8 mouse cellular contexts compared by ENCODE assay signal in genomic region chr4:146474716-146475676, GRCm38 (mm10). TPM values are rescaled to one million over a fixed set of nuclear protein-coding genes. Genes with fewer than 3 reads are reported as not detected.
DNase-seq lines count a peak whose midpoint lies in the region; ATAC-seq lines count a peak whose summit lies in the region.
"Not testable (repeated sequence)": the region's sequence is repeated elsewhere in the genome, so short reads cannot be mapped to it uniquely, and the experiment has no call there.
"Had no signal": no experiment of that assay in that cellular context is flagged by ENCODE, and none has a peak within 500 bp of the region (broad histone marks: within the 10 kb centered on the region; RNA-seq: fewer than 3 reads in every experiment).

No protein-coding gene starts in this region.

- H3K36me3 ChIP-seq in forebrain, embryonic 13.5 days (ENCODE audit: poor library complexity, severe bottlenecking); heart, embryonic 15.5 days; intestine, embryonic 15.5 days; limb, embryonic 15.5 days; neural tube, embryonic 12.5 days: not testable (repeated sequence)

- not testable (repeated sequence) for H3K4me3 ChIP-seq in forebrain, embryonic 13.5 days; heart, embryonic 15.5 days; intestine, embryonic 15.5 days (replicated peaks); limb, embryonic 15.5 days; neural tube, embryonic 12.5 days

- WGBS in forebrain, embryonic 13.5 days = 63% methylated on average over 74 of the region's 94 CpGs
- 47% methylated on average over 77 of the region's 94 CpGs for WGBS in heart, embryonic 15.5 days
- 55% methylated on average over 77 of the region's 94 CpGs for WGBS in intestine, embryonic 15.5 days
- 61% methylated on average over 75 of the region's 94 CpGs for WGBS in limb, embryonic 15.5 days
- 60% methylated on average over 79 of the region's 94 CpGs for WGBS in neural tube, embryonic 12.5 days

- DNase-seq in ZHBTc4 (ENCODE audit: low read depth, low spot score) = peak; percentile 73

- peak; percentile 82 for ATAC-seq in forebrain, embryonic 13.5 days
- peak; percentile 80 for ATAC-seq in heart, embryonic 15.5 days (replicated peaks; ENCODE audit: insufficient number of reproducible peaks, insufficient read depth, low FRiP score, low read depth)
- ATAC-seq in intestine, embryonic 15.5 days = peak; percentile 81
- ATAC-seq in limb, embryonic 15.5 days (ENCODE audit: insufficient number of reproducible peaks, low FRiP score, low TSS enrichment, low read depth) = peak; percentile 81
- peak; percentile 57 for ATAC-seq in megakaryocyte, adult 5-6 weeks (ENCODE audit: poor library complexity, severe bottlenecking)
- peak; percentile 85 for ATAC-seq in neural tube, embryonic 12.5 days (ENCODE audit: low FRiP score, low read depth)

- H3K27me3 ChIP-seq in forebrain, embryonic 13.5 days; heart, embryonic 15.5 days; intestine, embryonic 15.5 days (replicated peaks); limb, embryonic 15.5 days; neural tube, embryonic 12.5 days (replicated peaks): not testable (repeated sequence)

- peaks cover 38% of the 10 kb centered on the region for H3K9me3 ChIP-seq in forebrain, embryonic 13.5 days (replicated peaks)
- peaks cover 32% of the 10 kb centered on the region for H3K9me3 ChIP-seq in heart, embryonic 15.5 days (replicated peaks)
- not testable (repeated sequence) for H3K9me3 ChIP-seq in intestine, embryonic 15.5 days
- H3K9me3 ChIP-seq in limb, embryonic 15.5 days = peaks cover 26% of the 10 kb centered on the region
- peaks cover 35% of the 10 kb centered on the region for H3K9me3 ChIP-seq in neural tube, embryonic 12.5 days

- H3K4me1 ChIP-seq in forebrain, embryonic 13.5 days; heart, embryonic 15.5 days (replicated peaks); intestine, embryonic 15.5 days (replicated peaks); limb, embryonic 15.5 days; neural tube, embryonic 12.5 days: not testable (repeated sequence)

- not testable (repeated sequence) for H3K27ac ChIP-seq in forebrain, embryonic 13.5 days; heart, embryonic 15.5 days; intestine, embryonic 15.5 days; limb, embryonic 15.5 days; neural tube, embryonic 12.5 days

- not testable (repeated sequence) for H3K9ac ChIP-seq in forebrain, embryonic 13.5 days; heart, embryonic 15.5 days; intestine, embryonic 15.5 days; limb, embryonic 15.5 days; neural tube, embryonic 12.5 days

- H3K4me2 ChIP-seq in forebrain, embryonic 13.5 days; heart, embryonic 15.5 days; intestine, embryonic 15.5 days (replicated peaks); limb, embryonic 15.5 days; neural tube, embryonic 12.5 days (replicated peaks): not testable (repeated sequence)

RNA-seq across cellular contexts. Expression of gene Zfp992, which starts 26.2 kb away (rescaled TPM):
- polyA plus RNA-seq in forebrain, embryonic 13.5 days (2015; fragmentation: Nextera tagmentation; extraction: Ambion mirVana) = 1.3 and 1.5 TPM in 2 replicates
- polyA plus RNA-seq in heart, embryonic 15.5 days (2015; fragmentation: Nextera tagmentation; extraction: Ambion mirVana) = 2.3 and 2.5 TPM in 2 replicates
- 3.5 and 3.9 TPM in 2 replicates for polyA plus RNA-seq in intestine, embryonic 15.5 days (2015; fragmentation: Nextera tagmentation; extraction: Ambion mirVana)
- 2.4 and 3.3 TPM in 2 replicates for polyA plus RNA-seq in limb, embryonic 15.5 days (2015; fragmentation: Nextera tagmentation; extraction: Ambion mirVana)
- total RNA-seq in megakaryocyte, adult 5-6 weeks (2015) = 20.0 and 23.3 TPM in 2 replicates
- total RNA-seq in megakaryocyte, adult 5-6 weeks (2017) = 8.9 and 11.4 TPM in 2 replicates
- polyA plus RNA-seq in neural tube, embryonic 12.5 days (2016; fragmentation: Nextera tagmentation; extraction: Ambion mirVana) = 2.7 and 3.3 TPM in 2 replicates

RNA-seq across cellular contexts. Expression of gene Zfp981, which starts 26.8 kb away (rescaled TPM):
- polyA plus RNA-seq in forebrain, embryonic 13.5 days (2015; fragmentation: Nextera tagmentation; extraction: Ambion mirVana) = 0.10 and 0.11 TPM in 2 replicates
- polyA plus RNA-seq in heart, embryonic 15.5 days (2015; fragmentation: Nextera tagmentation; extraction: Ambion mirVana) = 0.08 and 0.10 TPM in 2 replicates
- polyA plus RNA-seq in intestine, embryonic 15.5 days (2015; fragmentation: Nextera tagmentation; extraction: Ambion mirVana) = 0.05 TPM in 1 of 2 replicates, not detected in the other
- 0.05 and 0.07 TPM in 2 replicates for polyA plus RNA-seq in limb, embryonic 15.5 days (2015; fragmentation: Nextera tagmentation; extraction: Ambion mirVana)
- total RNA-seq in megakaryocyte, adult 5-6 weeks (2015) = 0.11 TPM in 1 of 2 replicates, not detected in the other
- total RNA-seq in megakaryocyte, adult 5-6 weeks (2017) = not detected in 2 replicates
- 0.11 and 0.19 TPM in 2 replicates for polyA plus RNA-seq in neural tube, embryonic 12.5 days (2016; fragmentation: Nextera tagmentation; extraction: Ambion mirVana)
- polyA plus RNA-seq: erythroblast, embryonic 14.5 days had no signal
